13 mouse cellular contexts compared by ENCODE assay signal in genomic region chr1:58056939-58057338, GRCm38 (mm10). TPM values are rescaled to one million over a fixed set of nuclear protein-coding genes. Genes with fewer than 3 reads are reported as not detected.
DNase-seq lines count a peak whose midpoint lies in the region; ATAC-seq and TF ChIP-seq lines count a peak whose summit lies in the region.
"Had no signal": no experiment of that assay in that cellular context is flagged by ENCODE, and none has a peak within 500 bp of the region (broad histone marks: within the 10 kb centered on the region; RNA-seq: fewer than 3 reads in every experiment).

No protein-coding gene starts in this region.

- H3K4me3 ChIP-seq in lung, embryonic 14.5 days (ENCODE audit: low read depth, low read length), result no peak overlapping the region
- H3K4me3 ChIP-seq: limb, embryonic 12.5 days had no signal

- no peak for DNase-seq in frontal cortex, adult 2 months (ENCODE audit: extremely low spot score in 1 of 2, low spot score in 1 of 2)
- peak; percentile 32 for DNase-seq in brain, adult 2 months (ENCODE audit: low read depth, low spot score)
- peak; percentile 41 to 44 for DNase-seq in heart, adult 9 months (ENCODE audit: low spot score in 2 of 2)
- DNase-seq in lung, embryonic 14.5 days, result peak; percentile 90
- no peak for DNase-seq in thymus, adult 18-20 months
- DNase-seq in left cerebral cortex, adult 18-20 months (ENCODE audit: low spot score in 2 of 2), result no peak
- DNase-seq in layer of hippocampus, adult 11-12 months (ENCODE audit: low spot score), result no peak
- DNase-seq: embryo, embryonic 11 days; right cerebral cortex, postnatal 4 days had no signal

- peak overlapping the region; percentile 72 for H3K27ac ChIP-seq in lung, embryonic 14.5 days (ENCODE audit: low read depth)
- H3K27ac ChIP-seq: limb, embryonic 12.5 days had no signal

- H3K9me3 ChIP-seq in lung, embryonic 14.5 days (ENCODE audit: low read depth, low read length), result no peaks in the 10 kb centered on the region
- H3K9me3 ChIP-seq: limb, embryonic 12.5 days had no signal

- H3K9ac ChIP-seq in lung, embryonic 14.5 days, result no peak overlapping the region
- H3K9ac ChIP-seq: limb, embryonic 12.5 days had no signal

- peak overlapping the region; percentile 44 for H3K4me2 ChIP-seq in lung, embryonic 14.5 days
- H3K4me2 ChIP-seq: limb, embryonic 12.5 days had no signal

- ATAC-seq in frontal cortex, adult (ENCODE audit: low TSS enrichment), result 0 out of 2 replicates have a peak, but pooled peaks have one; percentile 4
- peak; percentile 85 for ATAC-seq in lung, embryonic 14.5 days (ENCODE audit: insufficient read depth)
- ATAC-seq: inflammation-experienced regulatory T-cells, adult 6 months had no signal

- TF ChIP-seq CTCF in lung, embryonic 14.5 days (IDR thresholded peaks at IDR 0.05; ENCODE audit: low read depth), result no peak

- H3K27me3 ChIP-seq in lung, embryonic 14.5 days (ENCODE audit: insufficient read depth, low read length), result no peaks in the 10 kb centered on the region
- H3K27me3 ChIP-seq: limb, embryonic 12.5 days had no signal

- WGBS in lung, embryonic 14.5 days, result 36% methylated on average over 11 of the region's 11 CpGs

- no peaks in the 10 kb centered on the region for H3K36me3 ChIP-seq in lung, embryonic 14.5 days (ENCODE audit: insufficient read depth)
- H3K36me3 ChIP-seq: limb, embryonic 12.5 days had no signal

- H3K4me1 ChIP-seq in lung, embryonic 14.5 days (ENCODE audit: insufficient read depth), result 0 out of 2 replicates have a peak, but pooled peaks cover 14% of the 10 kb centered on the region
- H3K4me1 ChIP-seq: limb, embryonic 12.5 days had no signal

RNA-seq across cellular contexts. Expression of gene Aox1, which starts 27.2 kb away (rescaled TPM):
- polyA plus RNA-seq in frontal cortex, adult 2 months (2012; rRNA removed), result 4.9 and 5.1 TPM in 2 replicates
- polyA plus RNA-seq in lung, embryonic 14.5 days (2014; fragmentation: Nextera tagmentation; extraction: Ambion mirVana), result 0.41 and 0.72 TPM in 2 replicates
- 1 to 10 TPM; 3.3 to 3.5 TPM for total RNA-seq in left cerebral cortex, adult 18-20 months (2021)
- total RNA-seq: granulocyte monocyte progenitor cell, adult 5-6 weeks had no signal
- polyA plus RNA-seq: inflammation-experienced regulatory T-cells, adult 6 months had no signal

RNA-seq across cellular contexts. Expression of gene Kctd18, which starts 38.2 kb away (rescaled TPM):
- polyA plus RNA-seq in frontal cortex, adult 2 months (2012; rRNA removed), result 21.8 and 27.4 TPM in 2 replicates
- 17.2 and 18.4 TPM in 2 replicates for polyA plus RNA-seq in lung, embryonic 14.5 days (2014; fragmentation: Nextera tagmentation; extraction: Ambion mirVana)
- total RNA-seq in left cerebral cortex, adult 18-20 months (2021), result 10 to 100 TPM; 14.4 to 17.6 TPM

RNA-seq across cellular contexts. Expression of gene Aox3, which starts 56.0 kb away (rescaled TPM):
- polyA plus RNA-seq in frontal cortex, adult 2 months (2012; rRNA removed), result 2.4 and 3.6 TPM in 2 replicates
- polyA plus RNA-seq in lung, embryonic 14.5 days (2014; fragmentation: Nextera tagmentation; extraction: Ambion mirVana), result 0.91 and 1.1 TPM in 2 replicates
- total RNA-seq in left cerebral cortex, adult 18-20 months (2021), result 1 to 10 TPM; 3.7 to 3.9 TPM
- polyA plus RNA-seq: inflammation-experienced regulatory T-cells, adult 6 months had no signal

Comparison
In these comparisons a context has a peak if more than half of its experiments do, and no peak if none do; other contexts are left out.
1. DNase-seq: peak in brain, adult 2 months (single experiment), heart, adult 9 months (2 of 2) and lung, embryonic 14.5 days (single experiment); none in frontal cortex, adult 2 months (0 of 2), thymus, adult 18-20 months (0 of 2), left cerebral cortex, adult 18-20 months (0 of 2) and layer of hippocampus, adult 11-12 months (single experiment).